Mouse (Mus musculus) neutrophil, adult 5-6 weeks (primary cell): Measurements from ENCODE around the gene Tgfbr2. TPM values are rescaled to one million over a fixed set of nuclear protein-coding genes. Genes with fewer than 3 reads are reported as not detected.
A peak's percentile ranks its signal among the peaks of the same experiment; 100 is the strongest.

Experiments used
- ATAC-seq: fragments of 151-379, 151-347 bp; 2 replicates; pipeline ENCODE4 v1.8.0; 2017; ENCODE audit warnings: mild to moderate bottlenecking, moderate TSS enrichment; ENCODE audit not compliant: insufficient number of reproducible peaks, poor library complexity, low FRiP score, severe bottlenecking; ENCODE audit errors: extremely low read depth
- total RNA-seq: library from RNA; stranded (forward); fragments of 200-1000 nt; gene quantifications from 2 replicates; pipeline ENCODE4 v1.2.3, GENCODE M21; 2017

Tgfbr2 gene
- total RNA-seq, 1 experiment from 2014 or later = 138 TPM

- ATAC-seq = no peak
These were observed 8.8 kb downstream of the Tgfbr2 start for GRCm38 (mm10) chr9:116166363-116166762.

GRCm38 (mm10) chr9:116163883-116164282 lies 11.3 kb downstream of the Tgfbr2 start:
- ATAC-seq = peak; percentile 37

- no peak for ATAC-seq
These were observed 12.2 kb downstream of the Tgfbr2 start for GRCm38 (mm10) chr9:116162866-116163374.

- ATAC-seq = 0 out of 2 replicates have a peak, but pooled peaks have one; percentile 14
These were observed 14.3 kb downstream of the Tgfbr2 start for GRCm38 (mm10) chr9:116160860-116161259.

GRCm38 (mm10) chr9:116160067-116160466 lies 15.1 kb downstream of the Tgfbr2 start:
- ATAC-seq = no peak

GRCm38 (mm10) chr9:116156501-116156900 lies 18.7 kb downstream of the Tgfbr2 start:
- ATAC-seq = no peak

GRCm38 (mm10) chr9:116152878-116153277 lies 22.3 kb downstream of the Tgfbr2 start:
- ATAC-seq = no peak

GRCm38 (mm10) chr9:116150725-116151396 lies 24.3 kb downstream of the Tgfbr2 start:
- no peak for ATAC-seq

- no peak for ATAC-seq
These were observed 26.4 kb downstream of the Tgfbr2 start for GRCm38 (mm10) chr9:116148809-116149208.

GRCm38 (mm10) chr9:116146235-116146634 lies 28.9 kb downstream of the Tgfbr2 start:
- no peak for ATAC-seq

GRCm38 (mm10) chr9:116145231-116145641 lies 29.9 kb downstream of the Tgfbr2 start:
- ATAC-seq = peak; percentile 82

GRCm38 (mm10) chr9:116140422-116140821 lies 34.7 kb downstream of the Tgfbr2 start:
- no peak for ATAC-seq

GRCm38 (mm10) chr9:116139549-116139948 lies 35.6 kb downstream of the Tgfbr2 start:
- ATAC-seq = 0 out of 2 replicates have a peak, but pooled peaks have one; percentile 17

GRCm38 (mm10) chr9:116138595-116139134 lies 36.5 kb downstream of the Tgfbr2 start:
- ATAC-seq = no peak

GRCm38 (mm10) chr9:116137645-116138044 lies 37.5 kb downstream of the Tgfbr2 start:
- no peak for ATAC-seq

GRCm38 (mm10) chr9:116136811-116137210 lies 38.3 kb downstream of the Tgfbr2 start:
- ATAC-seq = no peak

GRCm38 (mm10) chr9:116136146-116136545 lies 39.0 kb downstream of the Tgfbr2 start:
- no peak for ATAC-seq

GRCm38 (mm10) chr9:116134488-116134887 lies 40.7 kb downstream of the Tgfbr2 start:
- peak; percentile 22; the same call in 1 of the 2 replicates for ATAC-seq

- ATAC-seq = no peak
These were observed 41.7 kb downstream of the Tgfbr2 start for GRCm38 (mm10) chr9:116133312-116133980.

GRCm38 (mm10) chr9:116128886-116129285 lies 46.3 kb downstream of the Tgfbr2 start:
- no peak for ATAC-seq
